Mouse (Mus musculus) hindbrain, embryonic 10.5 days (tissue): ENCODE measurements at regions not wholly inside any gene's neighbourhood (a gene's known extent, or its start where the extent isn't known, plus 50 kb on each side); places are given as distances from the start of the nearest gene placed in this dataset.

Experiments
- DNase-seq: peaks from one replicate; pipeline ENCODE4 v3.0.0-alpha.2; 2017; ENCODE audit warnings: low spot score
- H3K27ac ChIP-seq: fragments of 300-500 bp; sonication (generic); 2 replicates; pipeline ENCODE4 v1.5.1; 2016; ENCODE audit warnings: mild to moderate bottlenecking, moderate library complexity
- H3K27me3 ChIP-seq: fragments of 300-500 bp; sonication (generic); 2 replicates; pipeline ENCODE4 v1.6.1; 2016; ENCODE audit warnings: mild to moderate bottlenecking; ENCODE audit not compliant: poor library complexity, insufficient read depth, severe bottlenecking
- H3K36me3 ChIP-seq: fragments of 300-500 bp; sonication (generic); 2 replicates; pipeline ENCODE4 v1.6.1; 2016; ENCODE audit warnings: mild to moderate bottlenecking, moderate library complexity
- H3K4me1 ChIP-seq: fragments of 300-500 bp; sonication (generic); replicated peaks from 2 replicates; pipeline ENCODE4 v1.6.1; 2016; ENCODE audit warnings: mild to moderate bottlenecking
- H3K4me3 ChIP-seq: fragments of 300-500 bp; sonication (generic); 2 replicates; pipeline ENCODE4 v1.5.1; 2016; ENCODE audit warnings: mild to moderate bottlenecking, moderate library complexity
- H3K9me3 ChIP-seq: fragments of 300-500 bp; sonication (generic); 2 replicates; pipeline ENCODE4 v1.6.1; 2016; ENCODE audit warnings: mild to moderate bottlenecking, moderate library complexity
- WGBS: fragments of 180-500 bp; shearing (Covaris S2); methylation state at CpG from one replicate; pipeline ENCODE4 v1.1.7; 2016; 5-methylcytosine and 5-hydroxymethylcytosine counted together

GRCm38 (mm10) chr10:37323689-37324088 is 185.0 kb upstream of the Marcks start:
- 0 out of 2 replicates have a peak, but pooled peaks cover 4% of the 10 kb centered on the region for H3K4me1 ChIP-seq
- no peak overlapping the region for H3K4me3 ChIP-seq
- no peaks in the 10 kb centered on the region for H3K36me3 ChIP-seq
- no peaks in the 10 kb centered on the region for H3K27me3 ChIP-seq
- no peak for DNase-seq
- no peaks in the 10 kb centered on the region for H3K9me3 ChIP-seq
- WGBS = 63% methylated on average over 1 of the region's 1 CpGs
- no peak overlapping the region for H3K27ac ChIP-seq

GRCm38 (mm10) chr10:37322809-37323208 is 184.1 kb upstream of the Marcks start:
- Histone ChIP-seq H3K27me3 (no peaks in the 10 kb centered on the region), H3K4me3 (no peak overlapping the region), H3K4me1 (0 out of 2 replicates have a peak, but pooled peaks cover 4% of the 10 kb centered on the region), H3K36me3 (no peaks in the 10 kb centered on the region), H3K9me3 (no peaks in the 10 kb centered on the region), H3K27ac (no peak overlapping the region)
- WGBS = 82% methylated on average over 1 of the region's 1 CpGs
- DNase-seq = no peak

GRCm38 (mm10) chr10:37322310-37322709 is 183.6 kb upstream of the Marcks start:
- Histone ChIP-seq H3K27me3 (no peaks in the 10 kb centered on the region), H3K4me1 (0 out of 2 replicates have a peak, but pooled peaks cover 4% of the 10 kb centered on the region), H3K9me3 (no peaks in the 10 kb centered on the region), H3K27ac (no peak overlapping the region), H3K4me3 (no peak overlapping the region), H3K36me3 (no peaks in the 10 kb centered on the region)
- 93% methylated on average over 5 of the region's 5 CpGs for WGBS
- DNase-seq = no peak

GRCm38 (mm10) chr10:37321171-37321570 is 182.5 kb upstream of the Marcks start:
- DNase-seq = no peak
- H3K27ac ChIP-seq = no peak overlapping the region; the same call in 1 of the 2 replicates
- no peaks in the 10 kb centered on the region for H3K27me3 ChIP-seq
- H3K4me3 ChIP-seq = no peak overlapping the region
- H3K36me3 ChIP-seq = no peaks in the 10 kb centered on the region
- 87% methylated on average over 3 of the region's 3 CpGs for whole genome bisulfite sequencing
- H3K4me1 ChIP-seq = 0 out of 2 replicates have a peak, but pooled peaks cover 4% of the 10 kb centered on the region
- H3K9me3 ChIP-seq = no peaks in the 10 kb centered on the region

- Histone ChIP-seq H3K27ac (no peak overlapping the region), H3K36me3 (no peaks in the 10 kb centered on the region), H3K9me3 (no peaks in the 10 kb centered on the region), H3K4me1 (0 out of 2 replicates have a peak, but pooled peaks cover 4% of the 10 kb centered on the region), H3K4me3 (no peak overlapping the region), H3K27me3 (no peaks in the 10 kb centered on the region)
- WGBS = 92% methylated on average over 8 of the region's 8 CpGs
- no peak for DNase-seq
Measured at GRCm38 (mm10) chr10:37319746-37320430, 181.2 kb upstream of the Marcks start.

GRCm38 (mm10) chr10:37316701-37317100 is 178.0 kb upstream of the Marcks start:
- Histone ChIP-seq H3K36me3 (no peaks in the 10 kb centered on the region), H3K4me1 (no peaks in the 10 kb centered on the region)
- WGBS = 87% methylated on average over 3 of the region's 3 CpGs

GRCm38 (mm10) chr10:37315804-37316203 is 177.1 kb upstream of the Marcks start:
- Histone ChIP-seq H3K36me3 (no peaks in the 10 kb centered on the region), H3K4me3 (no peak overlapping the region), H3K4me1 (no peaks in the 10 kb centered on the region), H3K27me3 (no peaks in the 10 kb centered on the region), H3K9me3 (peaks cover 3% of the 10 kb centered on the region), H3K27ac (no peak overlapping the region)
- no peak for DNase-seq
- 77% methylated on average over 1 of the region's 1 CpGs for WGBS

More at GRCm38 (mm10) chr10:37316701-37317100, 178.0 kb upstream of the Marcks start:
- Histone ChIP-seq H3K4me3 (no peak overlapping the region), H3K27ac (no peak overlapping the region), H3K9me3 (peaks cover 1% of the 10 kb centered on the region), H3K27me3 (no peaks in the 10 kb centered on the region)
- DNase-seq = no peak

- no peaks in the 10 kb centered on the region for H3K36me3 ChIP-seq
- no peaks in the 10 kb centered on the region for H3K27me3 ChIP-seq
- no peak overlapping the region for H3K4me3 ChIP-seq
- DNase-seq = no peak
- no peaks in the 10 kb centered on the region for H3K4me1 ChIP-seq
- H3K9me3 ChIP-seq = peaks cover 3% of the 10 kb centered on the region
- H3K27ac ChIP-seq = no peak overlapping the region
- 81% methylated on average over 5 of the region's 5 CpGs for WGBS
Measured at GRCm38 (mm10) chr10:37314746-37315430, 176.2 kb upstream of the Marcks start.

GRCm38 (mm10) chr10:37313461-37313860 is 174.7 kb upstream of the Marcks start:
- Histone ChIP-seq H3K4me3 (no peak overlapping the region), H3K27me3 (no peaks in the 10 kb centered on the region), H3K27ac (no peak overlapping the region), H3K9me3 (peaks cover 3% of the 10 kb centered on the region), H3K4me1 (no peaks in the 10 kb centered on the region), H3K36me3 (no peaks in the 10 kb centered on the region)
- no peak for DNase-seq

GRCm38 (mm10) chr10:37310266-37310945 is 171.7 kb upstream of the Marcks start:
- no peaks in the 10 kb centered on the region for H3K36me3 ChIP-seq
- H3K27ac ChIP-seq = no peak overlapping the region
- H3K27me3 ChIP-seq = no peaks in the 10 kb centered on the region
- H3K9me3 ChIP-seq = peaks cover 3% of the 10 kb centered on the region
- no peaks in the 10 kb centered on the region for H3K4me1 ChIP-seq
- whole genome bisulfite sequencing = 92% methylated on average over 2 of the region's 2 CpGs
- no peak for DNase-seq
- no peak overlapping the region for H3K4me3 ChIP-seq

GRCm38 (mm10) chr10:37304656-37305055 is 165.9 kb upstream of the Marcks start:
- WGBS = 51% methylated on average over 2 of the region's 2 CpGs
- no peaks in the 10 kb centered on the region for H3K36me3 ChIP-seq
- no peaks in the 10 kb centered on the region for H3K4me1 ChIP-seq
- H3K9me3 ChIP-seq = no peaks in the 10 kb centered on the region
- no peaks in the 10 kb centered on the region for H3K27me3 ChIP-seq
- DNase-seq = no peak
- H3K27ac ChIP-seq = no peak overlapping the region
- no peak overlapping the region for H3K4me3 ChIP-seq

GRCm38 (mm10) chr10:37300181-37300889 is 161.6 kb upstream of the Marcks start:
- H3K27ac ChIP-seq = no peak overlapping the region
- H3K9me3 ChIP-seq = no peaks in the 10 kb centered on the region
- no peaks in the 10 kb centered on the region for H3K4me1 ChIP-seq
- no peaks in the 10 kb centered on the region for H3K36me3 ChIP-seq
- no peaks in the 10 kb centered on the region for H3K27me3 ChIP-seq
- no peak for DNase-seq
- 90% methylated on average over 5 of the region's 5 CpGs for WGBS
- H3K4me3 ChIP-seq = no peak overlapping the region
